Mouse (Mus musculus) brain, embryonic 14.5 days (tissue): ENCODE measurements at regions not wholly inside any gene's neighbourhood (a gene's known extent, or its start where the extent isn't known, plus 50 kb on each side); places are given as distances from the start of the nearest gene placed in this dataset.

ENCODE experiments used
- CTCF ChIP-seq: fragments of 200-500 bp; IDR thresholded peaks from 2 replicates; pipeline ENCODE4 v1.5.1; 2012; ENCODE audit warnings: inconsistent platforms, mild to moderate bottlenecking, moderate library complexity, borderline replicate concordance; ENCODE audit not compliant: insufficient read depth, insufficient read length; ENCODE audit errors: extremely low read depth
- POLR2A ChIP-seq: fragments of 200-500 bp; IDR thresholded peaks from 2 replicates; pipeline ENCODE4 v1.6.1; 2012; ENCODE audit warnings: mild to moderate bottlenecking, inconsistent platforms, borderline replicate concordance; ENCODE audit not compliant: poor library complexity, insufficient read depth, insufficient read length, severe bottlenecking; ENCODE audit errors: extremely low read depth

GRCm38 (mm10) chr9:61291646-61292045, 80.5 kb upstream of the Tle3 start:
- no peak for TF ChIP-seq CTCF
- no peak for TF ChIP-seq POLR2A
